Mouse (Mus musculus) right cerebral cortex, postnatal 36 days (tissue): ENCODE measurements around the gene Fam217a.
"Not testable (repeated sequence)": the region's sequence is repeated elsewhere in the genome, so short reads cannot be mapped to it uniquely, and the experiment has no call there.

Experiments
- DNase-seq, 2 experiments: peaks; one replicate each; pipeline ENCODE4 v3.0.0; 2022; ENCODE audit warnings: low spot score in 2 of 2, mixed read lengths in 1 of 2

The Fam217a gene

GRCm38 (mm10) chr13:34924210-34924609 lies at the start of gene Fam217a, which contains the start of gene 4933417A18Rik:
Fam217a (minus strand) TSS chr13:34924310.
4933417A18Rik (plus strand) TSS chr13:34924409.
- no peak for DNase-seq

- DNase-seq = no peak
Measured at GRCm38 (mm10) chr13:34973770-34974169, 49.7 kb upstream of the Fam217a start.

DNA sequence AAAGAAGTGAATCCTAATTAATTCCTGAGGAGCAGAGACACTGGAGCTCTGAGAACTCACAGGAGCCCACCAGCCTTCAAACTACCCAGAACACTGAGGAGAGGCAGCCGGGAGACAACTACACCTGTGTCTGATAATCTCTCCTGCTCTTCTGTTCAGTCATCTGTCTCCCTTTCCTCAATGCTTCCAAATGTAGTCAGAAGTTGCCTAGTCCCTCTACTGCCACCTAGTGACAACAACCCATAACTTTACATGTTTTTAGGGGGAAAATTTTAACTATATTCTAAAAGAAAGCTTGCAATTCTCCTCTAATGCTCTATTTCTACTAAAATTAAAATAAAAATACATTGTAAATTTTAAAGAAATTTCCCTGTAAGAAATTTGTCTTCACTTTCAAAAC lies 49.0 kb upstream of the Fam217a start:
- no peak for DNase-seq

GRCm38 (mm10) chr13:34972456-34972855 lies 48.3 kb upstream of the Fam217a start:
- not testable (repeated sequence) for DNase-seq

DNA sequence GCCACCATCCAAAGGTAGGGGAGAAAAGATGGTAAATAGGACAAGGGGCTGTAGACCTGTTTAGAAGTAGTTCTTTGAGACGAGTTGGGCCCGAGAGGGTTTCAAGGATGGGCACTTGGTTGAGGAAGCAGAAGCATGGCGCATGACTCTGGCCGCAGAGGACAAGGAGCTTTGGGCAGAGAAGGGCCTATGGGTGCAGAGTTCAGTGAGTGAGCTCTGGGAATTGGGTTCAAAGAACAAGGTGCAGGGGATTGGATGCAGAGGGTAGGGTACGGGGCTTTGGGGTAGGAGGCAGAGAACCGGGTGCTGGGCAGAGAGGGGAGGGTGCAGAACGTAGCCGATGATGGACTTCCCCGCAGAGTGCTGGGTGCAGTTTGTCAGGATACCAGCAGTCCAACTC lies 41.5 kb upstream of the Fam217a start:
- not testable (repeated sequence) for DNase-seq

DNA sequence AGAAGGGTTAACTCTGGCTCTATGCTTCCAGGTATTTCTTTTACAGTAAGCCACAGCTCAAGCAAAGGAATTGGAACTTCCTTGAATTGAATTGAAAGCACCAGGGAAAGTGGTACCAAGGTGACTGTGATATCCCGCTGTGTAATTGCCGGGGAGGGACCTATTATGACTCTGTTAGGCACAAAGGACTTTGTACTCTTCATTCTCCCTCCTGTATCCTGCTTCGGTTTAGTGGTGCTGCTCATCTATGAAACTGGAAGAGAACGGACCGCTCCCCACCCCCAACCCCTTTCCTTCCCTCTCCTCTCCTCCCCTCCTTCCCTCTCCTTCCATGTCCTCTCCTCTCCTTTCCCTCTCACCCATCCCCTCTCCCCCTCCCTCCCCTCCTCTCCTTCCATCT lies 40.8 kb upstream of the Fam217a start:
- no peak for DNase-seq

- no peak for DNase-seq
Measured at GRCm38 (mm10) chr13:34964419-34964818, 40.3 kb upstream of the Fam217a start.

GRCm38 (mm10) chr13:34963511-34964397 lies 39.6 kb upstream of the Fam217a start, which contains the start of gene Eci3:
Eci3 (minus strand) TSS chr13:34963810.
- DNase-seq = peak in 1 of 2 experiments; percentile 1

DNA sequence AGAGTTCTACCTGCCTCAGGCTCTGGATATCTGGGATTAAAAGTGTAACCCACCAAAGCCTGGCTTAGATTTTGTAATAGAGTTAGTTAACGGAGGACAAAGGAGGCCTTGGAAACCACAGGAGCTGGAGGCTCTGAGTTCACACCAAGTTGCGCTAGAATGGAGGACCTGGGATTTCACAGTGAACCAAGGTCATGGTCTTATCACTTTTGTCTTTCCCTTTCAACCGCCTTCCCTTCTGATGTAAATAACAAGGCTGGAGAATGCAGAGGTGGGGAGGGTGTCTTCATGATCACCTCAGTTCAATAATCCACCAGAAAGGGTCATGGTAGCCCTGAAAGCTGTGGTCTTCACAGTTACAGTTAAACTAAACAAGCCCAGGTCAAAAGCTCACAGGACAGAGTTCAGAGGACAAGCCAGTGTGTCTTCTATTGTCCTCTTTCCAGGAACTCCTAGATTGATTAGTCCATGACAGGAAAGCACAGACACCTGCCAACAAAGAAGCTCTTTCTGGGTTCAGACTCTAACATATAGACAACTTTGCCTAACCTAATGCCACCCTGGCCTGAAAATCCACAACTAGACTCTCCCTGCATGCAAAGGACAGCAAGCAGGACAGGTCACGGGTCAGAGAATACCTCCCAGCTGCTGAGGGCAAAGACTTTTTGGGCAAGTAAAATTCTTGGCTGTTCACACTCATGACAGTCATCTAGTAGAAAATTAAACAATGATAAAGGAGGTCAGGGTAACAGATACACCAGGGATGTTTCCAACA lies 37.1 kb upstream of the Fam217a start:
- DNase-seq = no peak

DNA sequence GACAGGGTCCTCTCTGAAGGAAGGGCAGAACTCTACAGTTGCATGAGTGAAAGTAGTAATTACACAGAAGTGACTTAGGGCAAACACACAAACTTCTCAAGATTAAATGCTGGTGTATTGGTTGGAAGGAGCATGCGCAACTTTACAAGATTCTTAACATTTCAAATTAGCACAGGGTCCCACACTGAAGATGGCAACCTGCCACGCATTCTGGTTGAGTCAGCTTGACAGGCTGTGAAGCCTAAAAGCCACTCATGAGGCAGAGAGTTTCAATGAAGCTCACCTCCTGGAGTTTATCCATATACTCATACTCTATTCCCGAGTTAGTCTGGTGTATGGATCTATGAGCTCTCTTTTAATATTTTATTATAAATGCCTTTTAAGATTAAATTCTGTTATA lies 34.0 kb upstream of the Fam217a start:
- DNase-seq = not testable (repeated sequence)

DNA sequence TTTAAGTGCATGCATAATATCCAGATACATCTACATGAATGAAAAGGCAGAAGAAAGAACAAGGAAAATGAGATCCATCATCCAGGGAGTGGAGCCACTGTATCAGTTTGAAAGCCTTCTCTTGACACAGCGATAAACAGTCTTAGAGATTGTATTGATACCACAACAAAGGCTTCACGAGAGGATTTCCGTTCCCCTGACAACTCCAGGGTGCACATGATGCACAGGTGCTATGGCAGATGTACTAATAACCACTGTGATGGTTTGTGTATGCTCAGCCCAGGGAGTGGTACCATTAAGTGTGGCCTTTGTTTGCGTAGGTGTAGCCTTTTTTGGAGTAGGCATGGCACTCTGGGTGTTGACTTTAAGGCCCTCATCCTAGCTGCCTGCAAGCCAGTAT lies 32.8 kb upstream of the Fam217a start:
- no peak for DNase-seq

DNA sequence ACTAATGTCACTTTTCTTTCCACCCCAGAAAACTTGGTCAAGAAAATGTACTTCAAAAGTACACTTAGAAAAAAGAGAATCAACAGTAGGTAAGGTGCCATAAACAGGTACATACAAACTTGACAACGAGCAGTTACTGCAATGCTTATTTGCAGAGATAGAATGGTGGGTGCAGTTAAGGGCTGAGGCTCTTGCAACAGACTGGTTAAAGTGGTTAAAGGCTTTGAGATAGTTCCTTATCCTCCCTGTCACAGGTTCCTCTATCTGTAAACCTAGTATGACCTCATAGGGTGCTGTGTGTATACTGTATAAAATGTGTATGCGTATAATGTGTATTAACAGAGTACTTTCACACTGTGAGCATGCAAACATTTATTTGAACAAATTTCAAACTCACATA lies 27.3 kb upstream of the Fam217a start:
- not testable (repeated sequence) for DNase-seq

DNA sequence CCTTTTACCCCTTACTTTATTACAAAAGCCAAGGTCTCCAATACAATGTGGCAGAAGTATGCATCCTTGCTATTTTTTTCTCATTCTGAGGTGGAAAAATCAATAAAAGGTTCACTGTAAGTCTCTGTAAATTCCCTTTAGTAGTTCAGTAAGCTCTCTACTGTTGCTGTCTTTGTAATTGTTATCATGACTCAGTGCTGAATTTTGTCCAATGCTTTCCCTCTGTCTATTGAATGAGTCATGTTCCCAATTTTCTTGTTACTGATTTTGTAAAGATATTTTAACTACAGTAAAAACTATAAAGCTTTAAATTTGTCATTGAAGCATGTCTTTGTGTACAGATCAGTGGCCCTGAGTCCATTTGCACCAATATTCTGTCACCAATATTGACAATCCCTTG lies 18.3 kb upstream of the Fam217a start:
- DNase-seq = no peak

DNA sequence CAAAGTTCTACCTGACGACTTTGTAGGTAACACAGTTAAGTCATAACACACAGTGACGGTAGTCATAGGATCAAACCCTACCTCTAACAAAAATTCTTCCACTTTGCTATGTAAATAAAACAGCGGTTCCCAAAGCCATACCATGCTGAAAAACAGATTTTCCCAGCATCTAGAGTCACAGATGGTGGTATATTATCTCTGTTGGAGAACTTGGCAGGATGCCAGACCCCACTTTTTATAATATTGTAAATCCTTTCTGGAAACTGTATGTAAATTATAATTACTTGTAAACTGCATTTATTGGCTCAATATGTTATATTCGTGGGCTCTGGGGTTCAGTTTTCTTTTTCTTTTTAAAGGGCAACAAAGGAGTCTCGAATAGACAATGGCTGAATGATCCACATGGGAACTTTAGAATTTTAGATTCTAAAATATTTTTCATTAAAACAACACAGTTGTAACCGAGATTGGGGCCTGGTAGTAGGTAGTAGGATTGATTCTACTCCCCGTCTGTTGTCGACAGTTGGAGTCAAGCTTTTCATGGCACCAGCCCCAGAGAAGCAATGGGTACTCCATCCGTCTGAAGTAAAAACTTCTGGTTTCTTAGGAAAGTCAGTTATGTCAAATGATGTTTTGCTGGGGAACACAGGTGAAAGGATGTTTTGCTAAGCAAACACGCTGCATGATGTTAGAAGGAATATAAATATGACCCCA lies 11.0 kb upstream of the Fam217a start:
- no peak for DNase-seq

- DNase-seq = no peak
Measured at GRCm38 (mm10) chr13:34916520-34917167, 7.5 kb downstream of the Fam217a start.

- no peak for DNase-seq
Measured at GRCm38 (mm10) chr13:34914614-34915013, 9.5 kb downstream of the Fam217a start.

DNA sequence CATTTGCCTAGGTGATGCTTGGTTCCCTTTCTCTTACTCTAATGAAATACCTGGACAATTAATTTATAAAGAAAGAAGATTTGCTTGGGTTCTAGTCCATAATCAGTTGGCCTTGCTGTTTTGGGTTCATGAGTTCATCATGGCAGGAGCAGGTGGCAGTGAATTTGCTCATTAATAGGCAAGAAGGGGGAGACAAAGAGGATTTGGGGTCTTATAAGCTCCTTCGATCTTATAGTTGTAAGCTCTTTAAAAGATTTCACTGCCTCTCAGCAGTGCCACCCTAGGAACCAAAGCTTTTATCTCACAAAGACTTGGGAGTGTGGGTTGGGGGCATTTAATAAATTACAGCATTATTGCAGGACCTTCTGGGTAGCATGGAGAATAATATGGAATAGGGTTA lies 31.2 kb downstream of the Fam217a start:
- no peak for DNase-seq

DNA sequence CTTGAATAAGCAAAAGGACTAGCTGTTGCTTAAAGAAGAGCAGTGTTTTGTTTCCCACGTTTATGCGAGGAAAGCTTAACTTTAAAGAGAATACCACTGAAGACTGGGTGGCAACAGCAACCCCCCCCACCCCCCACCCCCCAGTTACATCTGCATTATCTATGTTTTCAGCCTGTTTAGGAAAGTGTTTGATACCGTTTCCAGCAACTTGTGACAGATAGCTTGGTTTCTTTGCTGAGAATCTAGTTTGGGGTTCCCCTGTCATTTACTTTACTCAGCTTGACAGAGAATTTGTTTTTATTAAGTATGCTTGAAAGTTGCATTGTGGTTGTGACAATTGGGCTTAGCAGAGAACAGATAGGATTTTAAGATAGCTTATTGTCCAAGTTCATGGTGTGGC lies 47.6 kb downstream of the Fam217a start:
- DNase-seq = no peak

DNA sequence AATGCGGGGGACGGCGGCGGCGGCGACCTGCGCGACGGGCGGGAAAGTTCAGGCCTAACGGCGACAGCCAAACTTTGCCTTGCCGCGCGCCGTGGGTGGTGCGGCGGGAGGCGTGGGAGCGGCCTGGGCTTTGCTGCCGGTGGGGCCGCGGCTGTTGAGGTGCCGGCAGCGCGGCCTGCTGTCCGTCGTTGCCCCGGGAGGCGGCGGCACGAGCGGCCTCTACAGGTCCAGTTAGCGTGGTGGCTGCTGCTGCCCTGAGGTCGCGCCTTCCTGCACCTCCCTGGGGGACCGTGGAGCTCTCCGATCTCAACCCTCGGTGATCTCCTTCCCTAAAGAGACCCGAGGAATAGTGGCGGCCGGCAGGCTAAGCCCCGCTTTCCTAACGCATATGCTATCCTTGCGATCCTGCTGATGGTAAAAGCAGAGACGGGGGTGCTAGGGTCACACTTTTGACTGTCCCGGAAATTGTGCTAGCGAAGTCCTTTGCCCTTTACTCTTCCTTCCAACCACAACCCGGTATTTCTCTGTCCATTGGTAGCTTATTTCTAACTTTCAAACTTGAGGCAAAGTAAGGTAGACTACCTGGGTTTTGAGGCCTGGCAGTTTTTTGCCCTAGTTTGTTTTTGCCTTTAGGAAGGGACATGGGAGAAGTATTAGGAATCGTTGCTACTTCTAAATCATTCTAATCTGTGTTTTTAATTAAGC lies 48.2 kb downstream of the Fam217a start:
- peak in 1 of 2 experiments; percentile 9 for DNase-seq

- peak; percentile 90 for DNase-seq
Measured at GRCm38 (mm10) chr13:34875166-34875710, 48.9 kb downstream of the Fam217a start, which contains the start of gene Prpf4b. Prpf4b (plus strand) TSS chr13:34875302.
